Mouse (Mus musculus): ENCODE measurements at regions not wholly inside any gene's neighbourhood (a gene's known extent, or its start where the extent isn't known, plus 50 kb on each side); places are given as distances from the start of the nearest gene placed in this dataset.

DNA sequence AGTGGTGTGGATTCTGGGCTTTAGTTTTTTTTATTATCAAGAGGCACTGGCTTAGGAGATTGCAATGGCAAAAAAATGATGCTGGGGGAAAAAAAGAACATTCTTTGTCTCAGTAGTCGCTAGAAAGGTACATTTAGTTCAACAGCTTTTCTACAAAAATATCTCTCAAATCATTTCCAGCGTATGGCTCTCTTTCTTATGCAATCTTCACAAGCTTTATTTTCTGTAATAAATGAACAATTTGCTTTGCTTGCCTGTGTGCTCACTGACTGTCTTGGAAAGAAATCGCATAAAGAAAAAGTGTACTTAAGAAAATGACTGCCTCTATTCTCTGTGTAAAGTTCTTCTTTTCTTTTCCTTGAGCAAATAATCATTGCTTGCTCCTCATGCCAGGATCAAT is 742.1 kb upstream of the Lrrc4c start:
- H3K9me3 ChIP-seq, result no peaks in the 10 kb centered on the region
- no peak overlapping the region for H3K27ac ChIP-seq
- no peak overlapping the region for H3K4me3 ChIP-seq
- no peaks in the 10 kb centered on the region for H3K27me3 ChIP-seq
- 89% methylated on average over 3 of the region's 3 CpGs for WGBS
- H3K4me2 ChIP-seq, result no peak overlapping the region
- no peak for ATAC-seq (ENCODE audit: low FRiP score)
- no peaks in the 10 kb centered on the region for H3K36me3 ChIP-seq
- H3K4me1 ChIP-seq (replicated peaks), result no peaks in the 10 kb centered on the region
- no peak overlapping the region for H3K9ac ChIP-seq

DNA sequence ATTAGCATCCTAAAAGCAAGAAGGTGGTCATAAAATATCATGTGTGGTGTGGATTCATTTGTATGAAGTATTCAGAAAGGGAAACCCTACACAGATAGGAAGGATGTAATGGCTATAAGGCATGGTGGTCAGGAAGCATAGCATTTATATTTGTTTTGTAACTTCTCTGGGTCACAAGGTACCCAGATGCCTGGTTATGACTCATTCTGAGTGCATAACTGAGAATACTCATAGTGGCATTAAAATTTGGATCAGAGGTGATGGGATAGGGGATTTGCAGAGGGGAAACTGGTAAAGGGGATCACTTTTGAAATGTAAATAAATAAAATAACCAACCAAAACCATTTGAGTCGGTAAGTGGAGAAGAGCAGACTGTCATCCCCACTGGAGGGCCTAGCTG is 738.8 kb upstream of the Lrrc4c start:
- Histone ChIP-seq H3K27ac (no peak overlapping the region), H3K4me1 (replicated peaks) (no peaks in the 10 kb centered on the region), H3K4me2 (no peak overlapping the region), H3K9ac (no peak overlapping the region), H3K27me3 (no peaks in the 10 kb centered on the region), H3K9me3 (no peaks in the 10 kb centered on the region), H3K4me3 (no peak overlapping the region), H3K36me3 (no peaks in the 10 kb centered on the region)
- WGBS, result 92% methylated on average over 1 of the region's 1 CpGs
- ATAC-seq (ENCODE audit: low FRiP score), result no peak

DNA sequence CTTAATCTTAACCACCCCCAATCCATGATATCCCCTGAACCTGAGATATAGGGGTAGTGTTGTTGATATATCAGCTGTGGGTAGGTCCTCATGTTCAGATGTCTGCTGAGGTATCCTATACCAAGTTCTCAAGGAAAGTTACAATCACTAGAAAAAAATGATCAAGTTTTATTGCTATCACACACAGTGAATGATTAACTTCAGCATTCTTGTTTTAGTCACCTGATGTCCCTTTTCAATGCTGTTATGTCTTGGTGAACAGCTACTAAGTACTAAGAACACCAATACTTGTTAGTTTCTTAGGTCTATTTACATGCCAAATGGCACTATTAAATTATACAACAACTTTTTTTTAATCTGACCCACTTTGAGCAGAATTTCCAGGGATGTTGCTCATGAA is 732.0 kb upstream of the Lrrc4c start:
- no peak for ATAC-seq (ENCODE audit: low FRiP score)
- Histone ChIP-seq H3K4me3 (no peak overlapping the region), H3K27ac (no peak overlapping the region), H3K9me3 (no peaks in the 10 kb centered on the region), H3K36me3 (no peaks in the 10 kb centered on the region), H3K9ac (no peak overlapping the region), H3K27me3 (no peaks in the 10 kb centered on the region), H3K4me2 (no peak overlapping the region), H3K4me1 (replicated peaks) (peaks cover 4% of the 10 kb centered on the region; the same call in 1 of the 2 replicates)

DNA sequence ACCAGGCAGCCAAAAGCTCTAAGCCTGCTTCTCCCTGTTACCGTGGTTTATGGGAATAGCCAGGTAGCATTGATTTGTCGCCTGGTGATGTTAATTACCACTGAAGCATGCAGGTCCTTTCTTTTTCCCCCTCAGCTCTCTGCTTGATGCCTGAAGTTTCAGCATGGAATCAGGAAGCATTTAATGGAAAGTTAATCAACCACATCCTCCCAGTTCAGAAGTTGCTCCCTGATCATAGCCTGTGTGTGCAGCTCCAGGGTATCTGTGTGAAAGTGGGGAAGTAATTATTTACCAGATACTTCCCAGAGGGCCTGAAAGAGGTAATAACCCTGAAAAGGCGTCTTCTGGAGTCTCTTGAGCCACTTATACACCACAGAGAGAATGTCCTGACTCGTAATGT is 730.9 kb upstream of the Lrrc4c start:
- Histone ChIP-seq H3K36me3 (no peaks in the 10 kb centered on the region), H3K27me3 (no peaks in the 10 kb centered on the region), H3K4me3 (no peak overlapping the region), H3K4me1 (replicated peaks) (peaks cover 4% of the 10 kb centered on the region; the same call in 1 of the 2 replicates), H3K27ac (no peak overlapping the region), H3K4me2 (no peak overlapping the region), H3K9me3 (no peaks in the 10 kb centered on the region), H3K9ac (no peak overlapping the region)
- no peak for ATAC-seq (ENCODE audit: low FRiP score)
- WGBS, result 23% methylated on average over 4 of the region's 4 CpGs

GRCm38 (mm10) chr2:95613354-95613753 is 704.6 kb upstream of the Lrrc4c start:
- no peak overlapping the region for H3K4me3 ChIP-seq
- peak; percentile 59; the same call in 1 of the 2 replicates for ATAC-seq (ENCODE audit: low FRiP score)
- no peak overlapping the region for H3K27ac ChIP-seq
- 51% methylated on average over 5 of the region's 5 CpGs for WGBS
- H3K36me3 ChIP-seq, result no peaks in the 10 kb centered on the region
- no peak overlapping the region for H3K4me2 ChIP-seq
- no peaks in the 10 kb centered on the region for H3K4me1 ChIP-seq (replicated peaks)
- no peaks in the 10 kb centered on the region for H3K27me3 ChIP-seq
- no peak overlapping the region for H3K9ac ChIP-seq
- H3K9me3 ChIP-seq, result no peaks in the 10 kb centered on the region

GRCm38 (mm10) chr2:95637533-95637932 is 680.4 kb upstream of the Lrrc4c start:
- Histone ChIP-seq H3K4me1 (replicated peaks) (no peaks in the 10 kb centered on the region), H3K4me2 (no peak overlapping the region), H3K9ac (no peak overlapping the region), H3K27me3 (no peaks in the 10 kb centered on the region), H3K27ac (no peak overlapping the region), H3K36me3 (no peaks in the 10 kb centered on the region), H3K4me3 (no peak overlapping the region), H3K9me3 (no peaks in the 10 kb centered on the region)
- WGBS, result 85% methylated on average over 1 of the region's 1 CpGs
- ATAC-seq (ENCODE audit: low FRiP score), result no peak

- Histone ChIP-seq H3K27ac (no peak overlapping the region), H3K4me1 (replicated peaks) (no peaks in the 10 kb centered on the region), H3K4me2 (no peak overlapping the region), H3K9me3 (no peaks in the 10 kb centered on the region), H3K9ac (no peak overlapping the region), H3K4me3 (no peak overlapping the region), H3K27me3 (no peaks in the 10 kb centered on the region), H3K36me3 (no peaks in the 10 kb centered on the region)
- 88% methylated on average over 6 of the region's 6 CpGs for WGBS
- no peak for ATAC-seq (ENCODE audit: low FRiP score)
Measured at GRCm38 (mm10) chr2:95674347-95674746, 643.6 kb upstream of the Lrrc4c start.

DNA sequence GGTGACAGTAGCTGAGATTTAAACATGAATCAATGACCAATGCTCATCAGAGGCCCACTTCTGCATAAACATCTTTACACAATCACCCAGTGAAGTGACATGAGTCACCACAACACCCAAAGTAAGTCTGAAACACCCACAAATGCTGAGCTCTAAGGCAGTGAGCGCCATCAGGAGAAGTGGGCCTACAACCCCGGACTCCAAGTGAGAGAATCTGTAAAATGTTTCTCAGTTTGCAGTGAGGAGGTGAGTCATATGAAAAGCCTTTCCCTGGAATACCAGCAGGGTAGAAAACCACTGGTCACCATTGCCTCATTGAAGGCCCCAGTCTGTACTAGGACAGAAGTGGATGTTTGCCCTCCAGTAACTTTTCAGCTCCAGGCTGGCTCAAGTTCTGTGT is 602.6 kb upstream of the Lrrc4c start:
- Histone ChIP-seq H3K4me3 (no peak overlapping the region), H3K4me2 (no peak overlapping the region), H3K4me1 (replicated peaks) (no peaks in the 10 kb centered on the region), H3K9ac (no peak overlapping the region), H3K36me3 (no peaks in the 10 kb centered on the region), H3K27me3 (no peaks in the 10 kb centered on the region), H3K27ac (no peak overlapping the region), H3K9me3 (no peaks in the 10 kb centered on the region)
- 94% methylated on average over 2 of the region's 2 CpGs for WGBS
- no peak for ATAC-seq (ENCODE audit: low FRiP score)

Data from hindbrain, embryonic 13.5 days (tissue).